Mouse (Mus musculus) bone marrow macrophage, adult 2 months (primary cell): ENCODE results near the gene Igfbp7.

ENCODE experiments used
- CTCF ChIP-seq: IDR thresholded peaks from 2 replicates; pipeline ENCODE4 v1.5.1; 2012; ENCODE audit warnings: low read depth, mild to moderate bottlenecking, low read length, moderate library complexity
- POLR2A ChIP-seq: IDR thresholded peaks from 2 replicates; pipeline ENCODE4 v1.6.1; 2012; ENCODE audit warnings: mild to moderate bottlenecking, low read depth, low read length, borderline replicate concordance

GRCm38 (mm10) chr5:77425721-77426500 is 18.1 kb upstream of the Igfbp7 start:
- TF ChIP-seq POLR2A = no peak
- no peak for TF ChIP-seq CTCF
